Mouse (Mus musculus): ENCODE measurements around the gene Larp4b.

Gene Larp4b

GRCm38 (mm10) chr13:9120835-9121542 is 27.3 kb downstream of the Larp4b start:
- DNase-seq (ENCODE audit: extremely low read depth, insufficient read length, low spot score), result no peak

DNA sequence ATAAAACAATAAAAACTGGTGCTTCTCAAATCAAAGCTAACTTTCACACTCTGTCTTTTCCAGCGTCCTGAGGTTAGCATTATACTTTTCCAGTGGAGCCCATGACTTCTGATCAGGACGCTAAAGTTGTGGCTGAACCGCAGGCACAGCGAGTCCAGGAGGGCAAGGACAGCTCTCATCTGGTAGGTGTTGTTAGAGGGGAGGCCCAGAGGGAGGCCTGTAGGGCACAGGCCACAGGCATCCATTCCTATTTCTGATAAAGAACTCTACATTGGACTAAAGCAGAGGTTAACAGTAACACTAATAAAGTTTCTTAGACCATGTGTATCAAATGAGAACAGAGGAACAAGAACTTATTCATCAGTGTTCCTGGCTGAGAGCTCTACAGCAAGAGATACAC is 28.4 kb downstream of the Larp4b start:
- no peak for DNase-seq (ENCODE audit: extremely low read depth, insufficient read length, low spot score)

DNA sequence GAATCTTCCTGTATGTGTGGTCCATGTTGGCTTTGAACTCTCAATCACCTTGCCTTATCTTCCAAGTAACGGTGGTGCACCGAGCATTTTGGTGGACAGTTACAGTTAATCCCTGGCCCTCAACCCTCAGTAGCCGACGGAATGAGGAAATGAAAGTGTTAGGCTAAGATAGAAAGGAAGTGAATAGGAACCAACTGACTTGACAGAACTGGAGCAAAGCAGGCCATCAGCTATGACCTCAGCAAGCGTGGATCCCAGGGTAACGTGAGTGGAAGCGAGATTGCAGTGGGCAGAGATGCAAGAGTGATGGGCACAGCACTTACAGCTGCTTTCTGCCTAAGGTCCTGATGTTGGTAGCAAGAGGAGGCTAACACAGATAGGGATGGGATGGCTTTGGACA is 31.5 kb downstream of the Larp4b start:
- no peak for DNase-seq (ENCODE audit: extremely low read depth, insufficient read length, low spot score)

DNA sequence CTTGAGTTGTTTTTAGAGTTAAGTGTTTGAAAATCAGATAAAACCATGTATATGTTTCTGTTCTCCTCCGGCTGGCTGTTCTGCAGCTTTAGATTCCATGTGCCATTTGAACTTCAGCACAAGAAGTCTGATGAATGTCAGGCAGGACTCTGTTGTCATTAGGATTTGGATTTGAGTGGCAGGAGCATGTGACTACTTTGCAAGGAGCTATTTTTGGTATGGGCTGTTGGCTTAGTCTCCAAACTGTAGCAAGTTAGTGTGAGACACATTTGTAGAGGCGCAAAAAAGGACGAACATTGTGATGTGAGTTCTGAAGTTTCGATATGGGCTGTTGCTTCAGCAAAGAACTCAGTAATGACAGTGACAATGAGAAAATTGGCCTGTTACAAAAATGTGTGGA is 34.0 kb downstream of the Larp4b start:
- DNase-seq (ENCODE audit: extremely low read depth, insufficient read length, low spot score), result no peak

DNA sequence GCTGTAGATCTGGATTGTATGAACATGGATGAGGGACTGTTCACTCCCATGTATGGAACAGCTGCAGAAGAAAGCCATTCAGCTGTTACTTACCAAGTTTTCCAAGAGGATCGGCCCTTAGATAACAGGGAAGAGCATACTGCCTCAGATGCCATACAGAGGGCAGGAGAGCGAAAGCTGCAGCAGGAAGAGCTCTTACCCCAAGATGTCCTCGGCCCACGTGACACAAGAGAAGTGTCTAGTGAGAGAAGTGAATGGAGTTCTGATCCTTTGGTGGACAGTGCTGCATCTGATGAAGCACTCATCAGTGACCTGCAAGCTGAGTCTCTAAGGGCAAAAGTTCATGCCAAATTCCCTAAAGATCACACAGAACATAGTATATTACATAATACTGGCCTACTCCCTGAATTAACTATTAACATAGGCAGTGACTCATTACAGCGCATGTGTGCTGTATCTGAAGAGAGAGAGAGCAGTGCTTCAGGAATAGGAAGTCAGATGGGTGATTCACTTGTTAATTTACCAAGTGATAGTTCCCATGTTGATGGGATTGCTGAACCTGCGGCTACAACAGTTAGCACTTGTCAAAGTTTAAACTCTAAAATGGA is 35.1 kb downstream of the Larp4b start:
- DNase-seq (ENCODE audit: extremely low read depth, insufficient read length, low spot score), result no peak

DNA sequence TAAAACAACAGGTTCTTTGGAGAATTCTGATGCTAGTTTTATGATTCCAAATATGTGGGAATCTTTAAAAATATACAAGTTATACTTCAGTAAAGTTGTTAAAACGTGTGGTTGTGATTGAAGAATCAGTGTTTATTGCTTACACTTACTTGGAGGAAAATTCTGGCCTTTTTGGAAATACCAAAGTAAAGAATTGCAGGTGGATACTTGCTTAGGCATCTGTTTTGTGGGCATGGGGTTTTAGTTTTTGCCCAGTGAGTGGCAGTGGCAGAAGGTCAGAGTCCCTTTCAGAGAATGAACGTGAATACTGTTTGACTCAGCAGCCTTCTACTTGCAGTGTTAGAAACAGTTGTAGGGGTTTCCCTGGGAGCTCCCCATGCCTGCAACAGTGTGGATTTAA is 40.7 kb downstream of the Larp4b start:
- no peak for DNase-seq (ENCODE audit: extremely low read depth, insufficient read length, low spot score)

- no peak for DNase-seq (ENCODE audit: extremely low read depth, insufficient read length, low spot score)
Measured at GRCm38 (mm10) chr13:9136088-9136487, 42.4 kb downstream of the Larp4b start.

- DNase-seq (ENCODE audit: extremely low read depth, insufficient read length, low spot score), result no peak
Measured at GRCm38 (mm10) chr13:9136733-9137132, 43.1 kb downstream of the Larp4b start.

DNA sequence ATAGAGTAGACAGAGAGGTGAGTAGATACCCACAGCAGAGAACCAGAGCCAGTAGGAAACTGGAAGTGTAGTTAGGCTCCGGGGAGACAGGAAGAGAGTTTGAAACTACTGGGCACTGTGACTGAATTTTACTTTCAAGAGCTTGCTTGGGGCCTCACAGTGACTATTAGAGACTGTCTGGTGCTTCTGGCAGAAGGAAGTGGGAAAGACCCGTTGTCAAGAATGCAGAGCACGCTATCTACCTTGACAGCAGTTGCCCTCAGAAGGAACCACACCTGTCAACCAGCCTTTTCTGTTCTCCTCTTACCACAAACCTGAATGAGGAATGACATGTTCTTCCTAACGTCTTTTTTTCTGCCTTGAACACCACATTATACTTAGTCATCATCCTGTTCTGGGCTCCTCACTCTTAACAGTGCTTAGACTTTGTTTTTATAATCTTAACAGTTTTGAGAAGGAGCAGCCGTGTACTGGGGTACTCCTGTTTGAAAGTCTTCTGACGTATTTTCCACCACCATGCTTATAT is 45.8 kb downstream of the Larp4b start:
- no peak for DNase-seq (ENCODE audit: extremely low read depth, insufficient read length, low spot score)

- peak; percentile 48 for DNase-seq (ENCODE audit: extremely low read depth, insufficient read length, low spot score)
Measured at GRCm38 (mm10) chr13:9140204-9140603, 46.5 kb downstream of the Larp4b start.

GRCm38 (mm10) chr13:9142371-9142770 is 48.7 kb downstream of the Larp4b start:
- no peak for DNase-seq (ENCODE audit: extremely low read depth, insufficient read length, low spot score)

DNA sequence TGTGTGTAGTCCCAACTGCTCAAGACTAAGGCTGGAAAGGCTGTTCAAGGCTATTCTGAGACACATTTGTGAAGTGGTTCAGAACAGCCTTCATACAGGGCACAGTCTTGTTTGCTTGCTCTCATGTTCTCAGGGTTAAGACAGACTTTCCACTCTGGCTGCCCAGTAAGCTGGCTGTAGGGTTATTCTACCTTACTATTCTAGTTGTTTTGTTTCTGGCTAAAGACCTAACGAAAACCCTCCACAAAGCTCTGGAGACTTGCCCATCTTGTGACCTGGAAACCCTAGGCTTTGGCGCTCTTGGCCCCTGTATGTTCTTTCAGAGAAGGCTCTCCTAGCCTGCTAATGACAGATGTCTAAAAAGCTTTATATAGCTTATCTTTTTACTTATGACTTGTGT is 55.1 kb downstream of the Larp4b start:
- no peak for DNase-seq (ENCODE audit: extremely low read depth, insufficient read length, low spot score)

DNA sequence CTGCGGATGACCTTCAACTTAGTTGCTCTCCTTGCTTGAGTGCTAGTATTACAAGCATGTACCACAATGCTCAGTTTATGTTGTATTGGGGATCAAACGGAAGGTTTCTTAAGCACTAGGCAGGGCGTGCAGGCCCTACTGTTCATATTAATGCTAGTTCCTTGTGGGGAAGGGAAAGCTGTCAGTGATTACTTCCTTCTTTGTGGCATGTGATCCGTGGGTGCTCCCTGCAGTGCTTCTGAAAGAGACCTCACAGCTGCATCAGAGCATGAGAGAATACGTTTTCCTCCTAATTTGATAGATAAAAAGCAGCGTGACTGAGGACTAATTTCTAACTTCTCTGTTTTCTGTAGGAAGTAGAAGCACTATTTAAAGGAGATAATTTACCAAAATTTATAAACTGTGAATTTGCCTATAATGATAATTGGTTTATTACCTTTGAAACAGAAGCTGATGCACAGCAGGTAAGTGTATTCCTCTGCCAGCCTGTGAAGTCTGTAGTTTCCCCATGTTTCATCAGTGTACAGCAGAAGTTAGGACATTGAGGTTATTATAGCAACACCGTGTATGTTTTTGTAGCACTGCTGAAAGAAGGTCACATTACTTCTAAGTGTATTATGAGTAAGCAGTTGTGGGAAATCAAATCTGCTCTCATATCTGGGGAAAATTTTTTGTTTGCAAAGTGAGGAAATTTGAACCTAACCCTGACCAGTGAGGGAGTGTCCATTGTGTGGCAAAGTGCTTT is 56.0 kb downstream of the Larp4b start:
- no peak for DNase-seq (ENCODE audit: extremely low read depth, insufficient read length, low spot score)

DNA sequence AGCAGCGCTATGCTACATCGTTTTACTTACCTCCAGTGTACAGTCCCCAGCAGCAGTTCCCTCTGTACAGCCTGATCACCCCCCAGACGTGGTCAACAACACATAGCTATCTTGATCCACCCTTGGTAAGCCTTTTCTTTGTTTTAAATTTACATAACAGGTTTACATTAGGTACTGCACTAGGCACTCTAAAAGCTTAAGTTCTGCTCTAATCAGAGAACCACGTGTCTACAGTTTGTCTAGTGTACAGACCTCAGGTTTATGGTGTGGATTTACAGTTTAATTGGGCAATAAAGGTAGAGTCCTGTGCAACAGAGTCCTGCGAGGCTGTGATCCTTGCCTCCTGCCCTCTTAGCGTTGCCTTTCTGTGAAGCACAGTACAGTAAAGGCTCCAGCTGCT is 57.4 kb downstream of the Larp4b start:
- DNase-seq (ENCODE audit: extremely low read depth, insufficient read length, low spot score), result no peak

GRCm38 (mm10) chr13:9151619-9152018 is 57.9 kb downstream of the Larp4b start:
- no peak for DNase-seq (ENCODE audit: extremely low read depth, insufficient read length, low spot score)

GRCm38 (mm10) chr13:9152267-9152666 is 58.6 kb downstream of the Larp4b start:
- DNase-seq (ENCODE audit: extremely low read depth, insufficient read length, low spot score), result no peak

DNA sequence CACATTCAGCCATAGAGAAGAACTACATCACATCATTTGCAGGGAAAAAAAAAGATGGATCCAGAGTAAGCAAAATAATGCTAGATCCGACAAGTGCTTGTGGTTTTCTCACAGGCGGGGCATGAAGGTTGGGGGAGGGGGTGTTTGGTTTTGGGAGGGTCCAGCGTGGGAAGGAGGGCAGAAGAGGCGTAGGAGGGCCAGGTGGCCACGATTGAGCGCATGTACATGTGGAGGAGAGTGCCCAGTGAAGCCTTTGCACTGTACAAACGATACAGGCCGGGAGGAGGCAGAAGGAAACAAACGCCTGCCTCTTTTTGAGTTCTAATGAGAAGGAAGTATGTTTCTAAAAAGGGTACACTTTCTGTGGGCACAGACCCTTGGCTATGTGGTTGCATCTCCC is 60.1 kb downstream of the Larp4b start:
- DNase-seq (ENCODE audit: extremely low read depth, insufficient read length, low spot score), result no peak

DNA sequence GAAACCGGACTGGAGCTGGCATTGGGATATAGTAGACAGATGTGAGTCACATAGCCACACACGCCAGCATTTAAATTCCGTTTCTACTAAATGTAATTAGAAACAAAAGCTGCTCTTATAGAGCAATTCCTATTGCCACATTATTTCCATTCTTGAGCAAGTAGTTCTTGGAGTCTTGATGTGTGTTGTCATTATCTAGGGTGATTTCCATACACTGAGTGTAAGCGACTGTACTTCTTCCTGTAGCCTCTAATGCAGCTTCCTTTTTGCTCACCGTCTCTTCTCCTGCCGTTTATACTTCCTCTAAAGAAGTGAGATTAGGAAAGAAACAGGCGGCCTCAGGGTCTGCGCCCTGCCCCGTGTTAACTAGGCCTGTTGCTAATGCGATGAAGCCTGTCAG is 65.6 kb downstream of the Larp4b start:
- DNase-seq (ENCODE audit: extremely low read depth, insufficient read length, low spot score), result no peak

DNA sequence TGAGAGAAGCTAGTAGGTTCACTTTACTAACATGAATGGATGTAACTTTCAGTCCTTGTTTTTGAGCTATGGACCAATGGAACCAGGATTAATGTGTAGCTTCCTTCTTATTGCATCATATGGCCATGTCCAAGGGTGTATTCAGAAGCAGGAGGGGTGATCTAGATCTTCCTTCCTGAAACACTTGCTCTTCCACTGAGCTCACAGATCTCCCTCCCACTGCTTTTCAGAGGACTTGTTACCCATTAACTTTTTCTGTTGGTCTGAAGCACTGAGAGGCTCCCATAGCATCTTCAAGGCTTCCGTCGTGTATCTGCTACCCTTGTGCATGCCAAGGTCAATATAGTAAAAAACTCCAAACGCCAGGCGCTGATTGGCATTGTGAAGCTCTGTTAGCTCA is 69.2 kb downstream of the Larp4b start:
- no peak for DNase-seq (ENCODE audit: extremely low read depth, insufficient read length, low spot score)

GRCm38 (mm10) chr13:9167842-9168241 is 74.2 kb downstream of the Larp4b start:
- no peak for DNase-seq (ENCODE audit: extremely low read depth, insufficient read length, low spot score)

GRCm38 (mm10) chr13:9169616-9170015 is 75.9 kb downstream of the Larp4b start:
- no peak for DNase-seq (ENCODE audit: extremely low read depth, insufficient read length, low spot score)

DNA sequence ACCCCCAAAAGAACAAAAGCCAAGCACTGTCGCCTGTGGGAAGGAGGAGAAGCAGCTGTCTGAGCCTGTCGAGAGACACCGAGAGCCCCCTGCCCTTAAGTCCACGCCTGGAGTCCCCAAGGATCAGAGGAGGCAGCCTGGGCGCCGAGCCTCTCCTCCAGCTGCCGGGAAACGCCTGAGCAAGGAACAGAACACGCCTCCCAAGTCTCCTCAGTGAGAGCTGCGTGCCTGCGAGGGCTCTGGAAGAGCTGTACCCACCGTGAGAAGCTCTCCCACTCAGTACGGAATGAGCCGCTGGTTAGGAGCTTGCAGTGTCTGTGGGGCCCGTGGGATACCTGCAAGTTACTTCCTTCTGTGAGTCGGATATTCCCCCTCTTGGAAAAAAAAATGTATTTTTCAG is 77.0 kb downstream of the Larp4b start:
- no peak for DNase-seq (ENCODE audit: extremely low read depth, insufficient read length, low spot score)

Measured in 3134 (cell line).